Mouse (Mus musculus): ENCODE results near the gene Fgl2.

- TF ChIP-seq CTCF (IDR thresholded peaks at IDR 0.05; ENCODE audit: low read depth) = no peak
- no peak for TF ChIP-seq EP300 (optimal IDR thresholded peaks at IDR 0.05)
These were observed 52.5 kb downstream of the Fgl2 start, which contains the start of the genes Ccdc146 and Fam185a for GRCm38 (mm10) chr5:21424614-21425602.

Measured in stomach, postnatal 0 days (tissue).